Mouse (Mus musculus): Measurements from ENCODE around the gene Lrrc8c.

DNA sequence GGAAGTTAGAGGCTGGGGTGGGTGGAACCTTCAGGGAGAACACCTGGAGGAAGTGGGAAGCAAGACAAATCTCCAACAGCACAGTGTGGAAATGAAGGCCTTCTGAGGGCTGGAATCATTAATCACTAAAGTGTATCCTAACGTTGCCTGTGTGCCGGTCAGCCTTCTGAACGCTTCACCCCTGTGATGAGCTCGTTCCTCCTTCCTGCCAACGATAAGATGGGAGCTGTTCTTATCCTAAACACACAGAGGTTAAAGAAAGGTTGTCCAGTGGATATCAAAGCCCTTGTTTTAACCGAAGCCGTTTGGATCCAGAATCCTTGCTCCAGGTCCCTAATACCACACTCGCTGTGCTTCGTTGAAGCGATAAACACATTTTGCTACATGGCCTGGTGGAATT, 61.7 kb downstream of the Lrrc8c start:
- TF ChIP-seq GATA1 (IDR thresholded peaks at IDR 0.05; ENCODE audit: low read depth, low read length) (0 out of 2 replicates have a peak, but pooled peaks have one; percentile 6), UBTF (IDR thresholded peaks at IDR 0.05; ENCODE audit: borderline replicate concordance, insufficient read depth, low read depth, low read length) (no peak), POLR2A (IDR thresholded peaks at IDR 0.05; ENCODE audit: control insufficient read depth in 1 of 2, insufficient read depth in 1 of 2, low read depth in 1 of 2, low read length in 2 of 2, poor library complexity in 1 of 2) (no peak), KAT2A (conservative IDR thresholded peaks at IDR 0.05; ENCODE audit: low read depth, low read length) (no peak), JUND (IDR thresholded peaks at IDR 0.05; ENCODE audit: low read depth, low read length) (no peak), MAZ (IDR thresholded peaks at IDR 0.05; ENCODE audit: low read depth, low read length) (no peak), TAL1 (IDR thresholded peaks at IDR 0.05; ENCODE audit: low read length) (no peak), USF2 (IDR thresholded peaks at IDR 0.05; ENCODE audit: borderline replicate concordance in 1 of 2, insufficient read depth in 1 of 2, low read depth in 1 of 2, low read length in 2 of 2) (no peak), MEF2A (IDR thresholded peaks at IDR 0.05; ENCODE audit: extremely low read depth, insufficient replicate concordance, low read depth, low read length, poor library complexity, severe bottlenecking) (no peak), MAX (IDR thresholded peaks at IDR 0.05; ENCODE audit: low read length) (no peak), USF1 (IDR thresholded peaks at IDR 0.05; ENCODE audit: low read depth, low read length) (no peak), E2F4 (IDR thresholded peaks at IDR 0.05; ENCODE audit: borderline replicate concordance, low read depth, low read length) (no peak), CHD2 (IDR thresholded peaks at IDR 0.05; ENCODE audit: low read length) (no peak), CTCF (IDR thresholded peaks at IDR 0.05 in 2 of 3, conservative IDR thresholded peaks at IDR 0.05 in 1 of 3; ENCODE audit: control insufficient read depth in 1 of 3, insufficient read depth in 1 of 3, low read depth in 2 of 3, low read length in 3 of 3, poor library complexity in 1 of 3, severe bottlenecking in 1 of 3) (no peak)

All from MEL (cell line).